Mouse (Mus musculus) limb, embryonic 15.5 days (tissue): ENCODE data around the gene Bcl2l2. TPM values are rescaled to one million over a fixed set of nuclear protein-coding genes. Genes with fewer than 3 reads are reported as not detected.

Experiments used
- ATAC-seq: fragments of 200-750 bp; cut with Nextera tagmentation; 2 replicates; pipeline ENCODE4 v1.8.0; 2017; ENCODE audit warnings: low read depth, moderate TSS enrichment; ENCODE audit not compliant: insufficient number of reproducible peaks, low FRiP score, low TSS enrichment
- H3K27ac ChIP-seq: fragments of 300-500 bp; sonication (generic); 2 replicates; pipeline ENCODE4 v1.5.1; 2015; ENCODE audit warnings: moderate library complexity, mild to moderate bottlenecking, inconsistent platforms
- H3K27me3 ChIP-seq: fragments of 300-500 bp; sonication (generic); 2 replicates; pipeline ENCODE4 v1.6.1; 2015; ENCODE audit warnings: inconsistent platforms
- H3K36me3 ChIP-seq: fragments of 300-500 bp; sonication (generic); 2 replicates; pipeline ENCODE4 v1.6.1; 2015; ENCODE audit warnings: inconsistent platforms
- H3K4me1 ChIP-seq: fragments of 300-500 bp; sonication (generic); 2 replicates; pipeline ENCODE4 v1.6.1; 2015; ENCODE audit warnings: inconsistent platforms
- H3K4me2 ChIP-seq: fragments of 300-500 bp; sonication (generic); 2 replicates; pipeline ENCODE4 v1.6.1; 2015; ENCODE audit warnings: mild to moderate bottlenecking, inconsistent platforms
- H3K4me3 ChIP-seq: fragments of 300-500 bp; sonication (generic); 2 replicates; pipeline ENCODE4 v1.5.1; 2015; ENCODE audit warnings: mild to moderate bottlenecking, inconsistent platforms
- H3K9ac ChIP-seq: fragments of 300-500 bp; sonication (generic); 2 replicates; pipeline ENCODE4 v1.6.1; 2015; ENCODE audit warnings: inconsistent platforms
- H3K9me3 ChIP-seq: fragments of 300-500 bp; sonication (generic); 2 replicates; pipeline ENCODE4 v1.6.1; 2016; ENCODE audit warnings: inconsistent platforms
- WGBS: fragments of 180-500 bp; shearing (Covaris S2); methylation state at CpG from one replicate; pipeline ENCODE4 v1.1.7; 2015; 5-methylcytosine and 5-hydroxymethylcytosine counted together
- polyA plus RNA-seq: library from polyadenylated mRNA; unstranded; fragments of >200 nt; fragmentation: Nextera tagmentation; extraction: Ambion mirVana; gene quantifications from 2 replicates; pipeline ENCODE4 v1.2.1, GENCODE M21; 2015

Bcl2l2 gene
- polyA plus RNA-seq, result 3.8 and 4.6 TPM in 2 replicates

DNA sequence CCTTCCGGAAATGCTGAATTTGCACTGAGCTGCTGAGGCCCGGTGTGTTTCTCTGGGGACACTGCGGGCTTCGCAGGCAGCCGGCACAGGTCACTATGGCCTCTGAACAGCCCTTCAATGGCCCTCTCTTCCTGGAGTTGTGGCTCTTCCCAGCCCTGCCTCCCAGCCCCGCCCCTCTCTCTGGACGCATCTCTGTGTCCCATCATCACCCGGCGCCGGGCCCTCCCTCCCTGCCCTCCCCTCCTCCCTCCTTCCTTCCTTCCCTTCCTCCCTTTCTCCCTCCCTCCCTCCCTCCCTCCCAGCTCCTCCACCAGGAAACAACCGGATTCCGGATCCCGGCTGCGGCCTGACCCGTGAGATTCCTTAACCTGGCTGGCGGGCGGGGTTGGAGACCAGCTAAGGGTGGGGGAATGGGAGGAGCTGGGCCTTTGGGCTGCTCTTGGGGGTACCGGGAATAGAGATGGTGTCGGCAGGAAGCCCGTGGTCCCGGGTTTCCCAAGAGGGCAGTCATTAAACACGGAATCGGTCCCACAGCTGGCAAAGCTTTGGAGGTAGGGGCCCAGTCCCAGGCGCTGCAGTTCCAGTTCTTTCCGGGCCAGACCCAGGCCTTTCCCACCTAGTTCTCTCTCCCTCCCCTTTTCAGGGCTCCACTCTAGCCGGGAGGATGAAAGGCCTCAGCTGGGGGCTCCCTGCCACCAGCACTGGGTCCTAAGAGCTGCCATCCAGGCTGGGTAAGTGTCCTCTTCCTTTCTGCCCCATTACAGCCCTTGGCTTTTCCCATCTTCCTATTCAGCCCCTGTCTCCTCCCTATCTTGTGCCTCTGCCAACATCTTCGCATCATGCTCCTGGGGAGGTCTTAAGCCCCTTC, at the start of gene Bcl2l2, which contains the start of gene Gm20521:
Bcl2l2 (plus strand) TSS at position 224 of the 868 bp plus-strand sequence.
Gm20521 (plus strand) TSS at position 288 of the 868 bp plus-strand sequence.
- peak; percentile 86 for ATAC-seq
- under 1% methylated on average over 27 of the region's 27 CpGs for WGBS
- H3K4me1 ChIP-seq, result peaks cover 26% of the 10 kb centered on the region

DNA sequence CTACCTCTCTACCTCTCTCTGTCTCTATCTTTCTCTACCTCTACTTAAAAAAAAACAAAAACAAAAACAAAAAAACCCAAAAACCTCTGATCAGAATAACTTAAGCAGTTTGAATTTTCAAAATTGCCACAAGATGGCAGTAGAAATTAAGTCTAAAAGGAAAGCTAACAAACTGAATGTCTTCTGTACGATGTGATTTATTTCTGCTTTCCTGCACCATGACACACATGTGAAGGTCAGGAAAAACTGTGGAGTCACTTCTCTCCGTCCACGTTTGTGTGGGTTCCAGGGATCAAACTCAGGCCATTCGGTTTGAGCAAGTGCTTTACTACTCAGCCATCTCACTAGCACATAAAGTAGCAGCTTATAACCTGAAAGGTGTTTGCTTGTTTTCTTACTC, 39.7 kb upstream of the Bcl2l2 start:
- H3K27me3 ChIP-seq, result no peaks in the 10 kb centered on the region
- 3% methylated on average over 4 of the region's 4 CpGs for WGBS
- no peak overlapping the region for H3K4me3 ChIP-seq
- H3K9ac ChIP-seq, result no peak overlapping the region
- H3K4me2 ChIP-seq, result no peak overlapping the region
- H3K9me3 ChIP-seq, result no peaks in the 10 kb centered on the region
- no peaks in the 10 kb centered on the region for H3K36me3 ChIP-seq
- H3K4me1 ChIP-seq, result no peaks in the 10 kb centered on the region
- ATAC-seq, result no peak
- H3K27ac ChIP-seq, result no peak overlapping the region

More for the DNA sequence above, at the start of gene Bcl2l2, which contains the start of gene Gm20521:
- Histone ChIP-seq H3K4me2 (peak within 1 kb of the TSS; percentile 70), H3K9ac (peak within 1 kb of the TSS; percentile 77), H3K36me3 (peaks cover 19% of the 10 kb centered on the region), H3K4me3 (peak within 1 kb of the TSS; percentile 67), H3K27me3 (peaks cover 7% of the 10 kb centered on the region), H3K9me3 (no peaks in the 10 kb centered on the region), H3K27ac (peak within 1 kb of the TSS; percentile 94)

DNA sequence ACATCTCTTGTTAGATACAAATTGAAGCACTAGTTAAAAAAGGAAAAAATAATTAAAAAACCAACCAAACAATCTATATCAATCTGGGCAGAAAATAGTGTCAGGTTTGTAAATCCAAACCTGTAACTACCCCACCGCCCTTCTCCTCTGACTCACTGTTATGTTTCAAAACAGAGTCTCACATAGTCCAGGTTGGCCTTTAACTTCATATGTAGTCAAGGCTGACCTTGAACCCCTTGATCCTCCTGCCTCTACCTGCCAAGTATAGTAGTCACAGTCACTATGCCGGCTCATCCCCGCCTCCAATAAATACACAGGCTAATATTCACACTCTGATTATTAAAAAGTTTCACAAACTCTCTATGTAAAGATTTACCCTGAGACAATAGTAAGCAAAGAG, 27.5 kb upstream of the Bcl2l2 start:
- H3K36me3 ChIP-seq, result peaks cover 23% of the 10 kb centered on the region
- no peak overlapping the region for H3K9ac ChIP-seq
- H3K9me3 ChIP-seq, result no peaks in the 10 kb centered on the region
- no peak overlapping the region for H3K4me2 ChIP-seq
- H3K27ac ChIP-seq, result no peak overlapping the region
- H3K4me3 ChIP-seq, result no peak overlapping the region
- no peak for ATAC-seq
- H3K27me3 ChIP-seq, result no peaks in the 10 kb centered on the region
- no peaks in the 10 kb centered on the region for H3K4me1 ChIP-seq
- WGBS, result 95% methylated on average over 3 of the region's 3 CpGs

- Histone ChIP-seq H3K9me3 (no peaks in the 10 kb centered on the region), H3K9ac (no peak overlapping the region), H3K27me3 (no peaks in the 10 kb centered on the region), H3K4me2 (no peak overlapping the region), H3K4me3 (no peak overlapping the region), H3K4me1 (no peaks in the 10 kb centered on the region), H3K27ac (no peak overlapping the region), H3K36me3 (peaks cover 23% of the 10 kb centered on the region)
- 84% methylated on average over 7 of the region's 7 CpGs for WGBS
- ATAC-seq, result no peak
Measured at GRCm38 (mm10) chr14:54856703-54857102, 26.5 kb upstream of the Bcl2l2 start.

DNA sequence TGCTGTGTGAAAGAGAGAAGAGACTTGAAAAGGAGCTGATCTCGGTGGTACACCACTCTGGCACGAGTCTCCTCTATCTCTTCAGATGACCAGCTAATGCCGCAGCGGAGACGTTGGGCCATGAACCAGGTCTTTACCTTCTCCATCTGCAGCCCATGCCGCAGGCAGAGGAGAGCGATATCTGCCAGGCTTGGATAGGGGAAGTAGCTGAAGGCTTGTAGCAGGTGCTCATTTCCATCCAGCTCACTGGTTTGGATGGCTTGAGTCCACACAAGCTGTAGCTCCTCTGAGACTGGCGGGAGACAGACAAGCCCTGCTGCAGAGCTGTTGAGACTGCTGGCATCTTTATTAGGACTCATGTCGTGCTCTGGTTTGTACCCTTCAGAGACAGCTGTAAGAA, 25.3 kb upstream of the Bcl2l2 start:
- Histone ChIP-seq H3K4me2 (no peak overlapping the region), H3K4me3 (no peak overlapping the region), H3K9ac (no peak overlapping the region), H3K27me3 (no peaks in the 10 kb centered on the region), H3K4me1 (no peaks in the 10 kb centered on the region), H3K9me3 (no peaks in the 10 kb centered on the region), H3K27ac (no peak overlapping the region), H3K36me3 (peaks cover 23% of the 10 kb centered on the region)
- WGBS, result 87% methylated on average over 9 of the region's 9 CpGs
- no peak for ATAC-seq

GRCm38 (mm10) chr14:54860511-54860910, 22.7 kb upstream of the Bcl2l2 start:
- Histone ChIP-seq H3K27me3 (no peaks in the 10 kb centered on the region), H3K36me3 (peaks cover 18% of the 10 kb centered on the region), H3K27ac (no peak overlapping the region), H3K4me3 (no peak overlapping the region), H3K4me1 (peaks cover 8% of the 10 kb centered on the region; the same call in 1 of the 2 replicates), H3K4me2 (no peak overlapping the region), H3K9ac (no peak overlapping the region), H3K9me3 (no peaks in the 10 kb centered on the region)
- ATAC-seq, result no peak
- WGBS, result 42% methylated on average over 2 of the region's 2 CpGs

DNA sequence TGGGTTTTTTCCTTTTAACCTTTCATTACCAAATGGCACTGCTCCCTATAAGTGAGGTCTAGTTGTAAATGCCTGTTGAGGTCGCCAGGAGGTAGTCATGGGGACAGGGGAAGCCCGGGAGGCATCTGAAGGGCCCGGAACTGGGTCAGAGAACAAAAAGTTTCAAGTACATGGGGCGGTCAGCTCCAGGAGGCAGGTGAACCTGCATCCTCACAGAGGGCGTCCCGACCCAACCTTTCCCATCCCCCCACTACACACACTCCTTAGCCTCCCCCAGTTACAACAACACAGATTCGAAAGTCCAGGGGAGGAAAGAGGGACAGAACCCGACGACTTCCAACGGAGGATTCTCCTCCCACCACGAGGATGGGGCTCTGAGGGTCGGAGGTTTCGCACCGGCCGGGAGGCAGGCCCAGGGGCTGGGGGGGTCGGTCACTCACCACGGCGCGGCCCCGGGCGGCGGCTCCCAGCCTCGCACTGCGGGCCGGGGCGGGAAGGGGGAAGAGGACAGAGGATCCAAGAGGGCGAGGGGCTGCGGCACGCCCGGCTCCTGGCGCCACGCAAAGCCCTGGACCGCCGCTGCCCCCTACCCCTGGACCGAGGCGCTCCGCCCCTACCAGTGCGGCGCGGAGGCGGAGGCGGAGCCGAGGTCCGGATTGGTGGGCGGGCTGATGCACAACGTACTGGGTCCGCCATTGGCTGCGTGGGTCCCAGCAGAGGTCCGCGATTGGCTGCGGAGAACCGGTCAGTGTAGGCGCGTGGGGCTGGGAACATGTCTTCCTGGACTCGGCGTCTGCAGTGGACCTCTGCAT, 19.5 kb upstream of the Bcl2l2 start:
- H3K27ac ChIP-seq, result peak overlapping the region; percentile 76
- peak overlapping the region; percentile 89 for H3K9ac ChIP-seq
- H3K36me3 ChIP-seq, result no peaks in the 10 kb centered on the region
- no peaks in the 10 kb centered on the region for H3K27me3 ChIP-seq
- under 1% methylated on average over 56 of the region's 56 CpGs for WGBS
- ATAC-seq, result peak; percentile 100
- H3K9me3 ChIP-seq, result no peaks in the 10 kb centered on the region
- H3K4me2 ChIP-seq, result peak overlapping the region; percentile 67
- peak overlapping the region; percentile 96 for H3K4me3 ChIP-seq
- peaks cover 8% of the 10 kb centered on the region; the same call in 1 of the 2 replicates for H3K4me1 ChIP-seq

DNA sequence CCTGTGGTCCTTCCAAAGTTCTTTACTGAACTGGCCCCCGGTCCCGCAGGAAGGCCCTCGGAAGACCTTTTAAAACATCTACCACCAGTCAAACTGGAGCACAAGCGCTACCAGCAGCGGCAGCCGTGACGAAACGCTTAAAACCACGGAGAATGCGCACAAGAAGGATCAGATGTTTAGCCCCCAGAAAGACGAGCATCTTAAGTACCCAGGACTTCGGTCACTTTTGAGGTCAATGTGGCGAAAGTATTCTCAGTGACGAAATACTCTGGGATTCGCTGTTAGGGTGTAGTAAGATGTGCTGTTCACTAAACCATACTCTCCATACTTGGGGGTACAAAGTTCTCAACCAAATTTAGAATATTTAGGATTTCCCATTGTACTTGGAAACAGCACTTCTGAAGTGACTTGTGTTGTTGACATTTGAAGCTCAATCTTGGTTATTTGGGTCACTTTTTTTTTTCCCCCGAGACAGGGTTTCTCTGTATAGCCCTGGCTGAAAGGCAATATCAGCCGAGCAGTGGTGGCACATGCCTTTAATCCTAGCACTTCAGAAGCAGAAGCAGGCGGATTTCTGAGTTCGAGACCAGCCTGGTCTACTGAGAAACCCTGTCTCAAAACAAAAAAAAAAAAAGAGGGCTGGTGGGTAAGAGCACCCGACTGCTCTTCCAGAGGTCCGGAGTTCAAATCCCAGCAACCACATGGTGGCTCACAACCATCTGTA, 18.7 kb upstream of the Bcl2l2 start:
- WGBS, result 15% methylated on average over 21 of the region's 21 CpGs
- Histone ChIP-seq H3K27ac (peak overlapping the region; percentile 67), H3K9ac (peak overlapping the region; percentile 89), H3K4me3 (peak overlapping the region; percentile 96), H3K36me3 (no peaks in the 10 kb centered on the region), H3K27me3 (no peaks in the 10 kb centered on the region), H3K4me1 (peaks cover 8% of the 10 kb centered on the region; the same call in 1 of the 2 replicates), H3K9me3 (no peaks in the 10 kb centered on the region), H3K4me2 (peak overlapping the region; percentile 67)
- ATAC-seq, result no peak

DNA sequence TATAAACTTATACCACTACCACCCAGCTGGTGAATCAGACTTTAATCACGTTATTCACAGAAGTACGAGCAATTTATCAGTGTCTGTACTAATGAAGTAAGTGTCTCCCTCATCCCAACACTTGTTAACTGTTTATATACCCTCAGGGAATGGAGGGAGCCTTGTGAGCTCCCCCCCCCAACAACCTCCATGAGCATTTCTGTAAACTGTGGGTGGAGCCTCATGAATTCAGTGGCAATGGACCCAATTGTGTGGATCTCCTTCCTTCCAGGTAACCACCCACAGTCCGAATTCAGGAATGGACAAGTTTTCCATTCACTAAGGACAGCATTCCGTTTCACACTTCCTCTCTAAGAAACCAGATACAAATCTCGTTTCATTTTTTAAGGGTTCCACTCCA, 17.6 kb upstream of the Bcl2l2 start:
- Histone ChIP-seq H3K9me3 (no peaks in the 10 kb centered on the region), H3K27ac (no peak overlapping the region), H3K36me3 (no peaks in the 10 kb centered on the region), H3K4me2 (no peak overlapping the region), H3K4me1 (peaks cover 8% of the 10 kb centered on the region; the same call in 1 of the 2 replicates), H3K27me3 (no peaks in the 10 kb centered on the region), H3K4me3 (no peak overlapping the region), H3K9ac (no peak overlapping the region)
- ATAC-seq, result no peak
- WGBS, result 68% methylated on average over 5 of the region's 5 CpGs

GRCm38 (mm10) chr14:54866268-54866667, 16.9 kb upstream of the Bcl2l2 start:
- Histone ChIP-seq H3K36me3 (no peaks in the 10 kb centered on the region), H3K9ac (no peak overlapping the region), H3K27me3 (no peaks in the 10 kb centered on the region), H3K4me1 (peaks cover 8% of the 10 kb centered on the region; the same call in 1 of the 2 replicates), H3K27ac (no peak overlapping the region), H3K4me2 (no peak overlapping the region), H3K4me3 (no peak overlapping the region), H3K9me3 (no peaks in the 10 kb centered on the region)
- no peak for ATAC-seq
- 49% methylated on average over 3 of the region's 3 CpGs for WGBS

GRCm38 (mm10) chr14:54866936-54867335, 16.2 kb upstream of the Bcl2l2 start:
- Histone ChIP-seq H3K4me1 (peaks cover 8% of the 10 kb centered on the region; the same call in 1 of the 2 replicates), H3K9ac (no peak overlapping the region), H3K9me3 (no peaks in the 10 kb centered on the region), H3K4me3 (no peak overlapping the region), H3K36me3 (no peaks in the 10 kb centered on the region), H3K4me2 (no peak overlapping the region), H3K27me3 (no peaks in the 10 kb centered on the region), H3K27ac (no peak overlapping the region)
- no peak for ATAC-seq
- 59% methylated on average over 5 of the region's 5 CpGs for WGBS
